In the genomic region with DNA sequence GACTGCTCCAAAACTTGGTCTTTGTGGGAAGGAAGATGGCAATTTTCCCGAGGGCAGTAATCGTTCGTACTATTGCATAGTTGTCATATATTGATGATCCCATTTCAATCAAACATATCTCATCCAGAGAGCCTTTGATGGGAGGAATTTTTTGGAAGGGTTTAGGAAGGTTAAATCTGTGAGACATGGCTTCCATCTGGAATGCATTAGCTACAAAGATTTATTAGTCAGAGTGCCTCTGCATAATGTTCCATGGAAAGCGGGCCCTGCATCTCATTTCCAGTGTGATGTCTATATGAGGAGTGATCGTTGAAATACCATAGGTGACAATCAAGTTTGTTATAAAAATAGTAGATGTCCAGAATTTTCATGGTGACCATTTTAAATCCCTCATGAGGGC, we compare ENCODE assay signal across 30 mouse cellular contexts.
DNase-seq lines count a peak whose midpoint lies in the region; ATAC-seq and TF ChIP-seq lines count a peak whose summit lies in the region.
"Had no signal": no experiment of that assay in that cellular context is flagged by ENCODE, and none has a peak within 500 bp of the region (broad histone marks: within the 10 kb centered on the region; RNA-seq: fewer than 3 reads in every experiment).

No protein-coding gene starts in this region.

- peak; percentile 44 for DNase-seq in embryo, embryonic 11 days
- DNase-seq in embryo, embryonic 9.5 days (ENCODE audit: extremely low spot score), result no peak
- DNase-seq in limb, embryonic 14.5 days (ENCODE audit: low spot score), result peak; percentile 59
- DNase-seq in limb, embryonic 10.5 days (ENCODE audit: low spot score), result no peak
- peak; percentile 16 for DNase-seq in embryo, embryonic 11.5 days (ENCODE audit: low read depth, low spot score)
- peak; percentile 56 for DNase-seq in mesoderm, embryonic 11.5 days (ENCODE audit: low read depth, low spot score)
- DNase-seq in right cerebral cortex, postnatal 36 days (ENCODE audit: low spot score in 2 of 2), result no peak
- DNase-seq in adipocyte (ENCODE audit: low spot score), result no peak
- DNase-seq: adrenal gland, adult 2 months; adrenal gland, postnatal 10 days; adrenal gland, postnatal 25 days; B cell, adult 2 months; cerebellum, adult 11 months; cerebellum, adult 18-20 months; cerebellum, adult 8-10 months; cerebellum, adult 9-11 months; cerebellum, postnatal 14 days; cerebellum, postnatal 36 days had no signal

- H3K27ac ChIP-seq in limb, embryonic 14.5 days (replicated peaks; ENCODE audit: low read depth, low read length), result no peak overlapping the region
- no peak overlapping the region for H3K27ac ChIP-seq in limb, embryonic 10.5 days
- H3K27ac ChIP-seq: embryonic facial prominence, embryonic 12.5 days; embryonic facial prominence, embryonic 15.5 days; forebrain, embryonic 10.5 days; forebrain, embryonic 12.5 days had no signal

- H3K9ac ChIP-seq in limb, embryonic 14.5 days (ENCODE audit: low read depth, low read length, severe bottlenecking), result no peak overlapping the region
- H3K9ac ChIP-seq: embryonic facial prominence, embryonic 12.5 days; embryonic facial prominence, embryonic 15.5 days; forebrain, embryonic 12.5 days had no signal

- no peak for TF ChIP-seq POLR2A in limb, embryonic 14.5 days (IDR thresholded peaks at IDR 0.05; ENCODE audit: borderline replicate concordance, extremely low read depth, insufficient read depth, insufficient read length)

- no peak for ATAC-seq in limb, embryonic 14.5 days (ENCODE audit: low FRiP score, low read depth)
- ATAC-seq: activated CD4-positive, CD25-positive, alpha-beta regulatory T cell, adult 4 months; CD4-positive, CD25-positive, alpha-beta regulatory T cell, adult 4 months; forebrain, embryonic 14.5 days; forebrain, embryonic 16.5 days; Patski had no signal

- no peaks in the 10 kb centered on the region for H3K36me3 ChIP-seq in limb, embryonic 14.5 days (ENCODE audit: control insufficient read depth, insufficient read depth, low read length)
- H3K36me3 ChIP-seq in limb, embryonic 10.5 days, result no peaks in the 10 kb centered on the region
- H3K36me3 ChIP-seq: embryonic facial prominence, embryonic 12.5 days; embryonic facial prominence, embryonic 15.5 days; forebrain, embryonic 10.5 days; forebrain, embryonic 12.5 days; G1E had no signal

- no peak overlapping the region for H3K4me3 ChIP-seq in limb, embryonic 14.5 days (replicated peaks; ENCODE audit: low read length)
- no peak overlapping the region for H3K4me3 ChIP-seq in limb, embryonic 10.5 days
- H3K4me3 ChIP-seq: embryonic facial prominence, embryonic 12.5 days; embryonic facial prominence, embryonic 15.5 days; erythroblast, embryonic 14.5 days; forebrain, embryonic 10.5 days; forebrain, embryonic 12.5 days had no signal

- peaks cover 12% of the 10 kb centered on the region; the same call in 1 of the 2 replicates for H3K4me1 ChIP-seq in limb, embryonic 14.5 days (ENCODE audit: control insufficient read depth, insufficient read depth, low read length)
- H3K4me1 ChIP-seq in limb, embryonic 10.5 days, result peaks cover 22% of the 10 kb centered on the region
- H3K4me1 ChIP-seq: embryonic facial prominence, embryonic 12.5 days; embryonic facial prominence, embryonic 15.5 days had no signal

- no peaks in the 10 kb centered on the region for H3K9me3 ChIP-seq in limb, embryonic 14.5 days (ENCODE audit: control insufficient read depth, low read length)
- H3K9me3 ChIP-seq in limb, embryonic 10.5 days (replicated peaks), result no peaks in the 10 kb centered on the region
- H3K9me3 ChIP-seq: embryonic facial prominence, embryonic 12.5 days; embryonic facial prominence, embryonic 15.5 days; forebrain, embryonic 10.5 days; forebrain, embryonic 12.5 days had no signal

- WGBS in limb, embryonic 14.5 days, result 39% methylated on average over 5 of the region's 5 CpGs
- 53% methylated on average over 5 of the region's 5 CpGs for WGBS in limb, embryonic 10.5 days

- H3K27me3 ChIP-seq in limb, embryonic 14.5 days (ENCODE audit: control insufficient read depth, insufficient read depth, low read length), result no peaks in the 10 kb centered on the region
- H3K27me3 ChIP-seq in limb, embryonic 10.5 days (ENCODE audit: low read depth, poor library complexity, severe bottlenecking), result no peaks in the 10 kb centered on the region
- H3K27me3 ChIP-seq: CH12.LX; embryonic facial prominence, embryonic 12.5 days; embryonic facial prominence, embryonic 15.5 days; forebrain, embryonic 12.5 days; Patski had no signal

- no peak overlapping the region for H3K4me2 ChIP-seq in limb, embryonic 14.5 days (replicated peaks; ENCODE audit: low read depth, low read length, severe bottlenecking)
- H3K4me2 ChIP-seq: embryonic facial prominence, embryonic 12.5 days; embryonic facial prominence, embryonic 15.5 days; forebrain, embryonic 12.5 days had no signal

Comparison
In these comparisons a context has a peak if more than half of its experiments do, and no peak if none do; other contexts are left out.
1. DNase-seq: peak in embryo, embryonic 11 days (single experiment), limb, embryonic 14.5 days (single experiment), embryo, embryonic 11.5 days (single experiment) and mesoderm, embryonic 11.5 days (single experiment); none in embryo, embryonic 9.5 days (single experiment), limb, embryonic 10.5 days (single experiment), right cerebral cortex, postnatal 36 days (0 of 2) and adipocyte (single experiment).